9 mouse cellular contexts compared by ENCODE assay signal in the genomic region with DNA sequence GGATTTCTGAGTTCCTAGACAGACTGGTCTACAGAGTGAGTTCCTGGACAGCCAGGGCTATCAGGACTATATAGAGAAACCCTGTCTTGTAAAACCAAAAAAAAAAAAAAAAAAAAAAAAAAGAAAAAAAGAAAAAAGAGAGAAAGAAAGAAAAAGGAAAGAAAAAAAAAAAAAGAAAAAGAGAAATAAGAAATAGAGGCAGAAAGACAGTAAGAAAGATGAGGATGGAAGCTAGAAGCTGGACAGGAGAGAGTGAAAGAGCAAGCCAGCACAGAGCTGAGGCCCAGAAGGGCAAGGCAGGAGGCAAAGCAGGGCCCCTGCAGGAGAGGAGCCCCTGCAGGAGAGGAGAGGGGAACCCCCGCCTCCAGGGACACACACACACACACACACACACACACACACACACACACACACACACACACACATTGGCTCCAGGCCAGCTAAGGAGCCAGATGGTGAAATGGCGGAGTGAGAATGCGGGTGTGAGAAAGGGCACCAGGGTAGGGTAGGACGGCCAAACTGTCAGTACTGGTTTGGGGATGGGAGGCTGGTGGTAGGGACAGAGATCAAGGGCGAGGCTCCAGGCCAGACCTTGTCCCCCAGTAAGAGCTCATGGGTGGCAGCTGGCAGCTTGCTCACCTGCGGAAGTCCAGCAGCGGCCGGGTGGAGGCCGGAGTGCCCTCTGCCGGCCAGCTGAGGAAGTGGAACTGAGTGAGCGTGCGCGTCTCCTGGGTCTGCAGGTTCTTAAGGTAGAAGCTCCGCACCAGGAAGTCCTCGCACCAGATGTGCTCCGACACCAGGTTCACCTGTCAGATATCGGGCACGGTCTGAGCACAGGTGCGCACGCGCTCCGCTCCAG. TPM values are rescaled to one million over a fixed set of nuclear protein-coding genes. Genes with fewer than 3 reads are reported as not detected.
DNase-seq lines count a peak whose midpoint lies in the region; ATAC-seq and TF ChIP-seq lines count a peak whose summit lies in the region.
"Had no signal": no experiment of that assay in that cellular context is flagged by ENCODE, and none has a peak within 500 bp of the region (broad histone marks: within the 10 kb centered on the region; RNA-seq: fewer than 3 reads in every experiment).

No protein-coding gene starts in this region.

- peak overlapping the region; percentile 5; the same call in 1 of the 2 replicates for H3K4me3 ChIP-seq in layer of hippocampus, adult 2 months
- H3K4me3 ChIP-seq in intestine, embryonic 15.5 days (replicated peaks): peak overlapping the region; percentile 3; the same call in 1 of the 2 replicates
- H3K4me3 ChIP-seq in liver, embryonic 15.5 days (replicated peaks): peak overlapping the region; percentile 29
- H3K4me3 ChIP-seq in neural tube, embryonic 11.5 days (ENCODE audit: low read depth, low read length): no peak overlapping the region
- H3K4me3 ChIP-seq in stomach, embryonic 16.5 days (replicated peaks; ENCODE audit: low read length): peak overlapping the region; percentile 29

- peaks cover 4% of the 10 kb centered on the region; the same call in 1 of the 2 replicates for H3K27me3 ChIP-seq in intestine, embryonic 15.5 days (replicated peaks)
- H3K27me3 ChIP-seq in liver, embryonic 15.5 days: peaks cover 6% of the 10 kb centered on the region; the same call in 1 of the 2 replicates
- no peaks in the 10 kb centered on the region for H3K27me3 ChIP-seq in neural tube, embryonic 11.5 days (ENCODE audit: control insufficient read depth, insufficient read depth, low read length)
- H3K27me3 ChIP-seq in stomach, embryonic 16.5 days (ENCODE audit: control insufficient read depth, insufficient read depth, low read length): no peaks in the 10 kb centered on the region
- H3K27me3 ChIP-seq: Patski had no signal

- intact Hi-C loops in gastrocnemius, postnatal 36 days (cut with DNase I): loop anchor here (5.0 kb wide), 1 partner anchor 66 kb away; the partner anchor contains the start of gene Dnpep

- H3K9ac ChIP-seq in intestine, embryonic 15.5 days: peak overlapping the region; percentile 18; the same call in 1 of the 2 replicates
- H3K9ac ChIP-seq in liver, embryonic 15.5 days: peak overlapping the region; percentile 35; the same call in 1 of the 2 replicates
- no peak overlapping the region for H3K9ac ChIP-seq in neural tube, embryonic 11.5 days (ENCODE audit: low read length)
- H3K9ac ChIP-seq in stomach, embryonic 16.5 days (ENCODE audit: low read length): peak overlapping the region; percentile 66

- H3K4me2 ChIP-seq in intestine, embryonic 15.5 days (replicated peaks): peak overlapping the region; percentile 53
- H3K4me2 ChIP-seq in liver, embryonic 15.5 days: peak overlapping the region; percentile 68
- H3K4me2 ChIP-seq in neural tube, embryonic 11.5 days (ENCODE audit: low read depth): peak overlapping the region; percentile 21
- peak overlapping the region; percentile 50 for H3K4me2 ChIP-seq in stomach, embryonic 16.5 days (ENCODE audit: low read depth, low read length)

- H3K36me3 ChIP-seq in intestine, embryonic 15.5 days: no peaks in the 10 kb centered on the region
- no peaks in the 10 kb centered on the region for H3K36me3 ChIP-seq in liver, embryonic 15.5 days (replicated peaks)
- H3K36me3 ChIP-seq in neural tube, embryonic 11.5 days (ENCODE audit: control insufficient read depth, insufficient read depth, low read length): no peaks in the 10 kb centered on the region
- H3K36me3 ChIP-seq in stomach, embryonic 16.5 days (ENCODE audit: control insufficient read depth, insufficient read depth, low read length): no peaks in the 10 kb centered on the region

- H3K27ac ChIP-seq in layer of hippocampus, adult 2 months: peak overlapping the region; percentile 51; the same call in 1 of the 2 replicates
- no peak overlapping the region for H3K27ac ChIP-seq in intestine, embryonic 15.5 days
- peak overlapping the region; percentile 57 for H3K27ac ChIP-seq in liver, embryonic 15.5 days (replicated peaks)
- H3K27ac ChIP-seq in neural tube, embryonic 11.5 days (ENCODE audit: low read depth, low read length): no peak overlapping the region
- no peak overlapping the region for H3K27ac ChIP-seq in stomach, embryonic 16.5 days (ENCODE audit: low read length)

- no peaks in the 10 kb centered on the region for H3K9me3 ChIP-seq in intestine, embryonic 15.5 days
- H3K9me3 ChIP-seq in liver, embryonic 15.5 days (replicated peaks): no peaks in the 10 kb centered on the region
- H3K9me3 ChIP-seq in neural tube, embryonic 11.5 days (ENCODE audit: control insufficient read depth, low read length): no peaks in the 10 kb centered on the region
- no peaks in the 10 kb centered on the region for H3K9me3 ChIP-seq in stomach, embryonic 16.5 days (replicated peaks; ENCODE audit: control insufficient read depth, low read length)

- DNase-seq in layer of hippocampus, adult 2 months (ENCODE audit: low spot score in 2 of 2): peak in 1 of 2 experiments; percentile 61
- no peak for DNase-seq in layer of hippocampus, postnatal 14 days (ENCODE audit: low spot score in 2 of 2)
- peak; percentile 60 to 71 for DNase-seq in gastrocnemius, postnatal 36 days
- DNase-seq in neural tube, embryonic 11.5 days (ENCODE audit: low spot score): peak; percentile 78

- peaks cover 13% of the 10 kb centered on the region for H3K4me1 ChIP-seq in intestine, embryonic 15.5 days (replicated peaks)
- H3K4me1 ChIP-seq in liver, embryonic 15.5 days (replicated peaks): peaks cover 26% of the 10 kb centered on the region
- H3K4me1 ChIP-seq in neural tube, embryonic 11.5 days (ENCODE audit: control insufficient read depth, insufficient read depth, low read length): peaks cover 2% of the 10 kb centered on the region; the same call in 1 of the 2 replicates
- H3K4me1 ChIP-seq in stomach, embryonic 16.5 days (ENCODE audit: control insufficient read depth, insufficient read depth, low read length): peaks cover 12% of the 10 kb centered on the region

- ATAC-seq in common myeloid progenitor, adult 5-6 weeks (replicated peaks; ENCODE audit: low read depth, poor library complexity, severe bottlenecking): peak; percentile 81
- peak; percentile 84 for ATAC-seq in intestine, embryonic 15.5 days
- peak; percentile 61 for ATAC-seq in liver, embryonic 15.5 days (ENCODE audit: insufficient read depth)
- peak; percentile 52 for ATAC-seq in neural tube, embryonic 11.5 days (ENCODE audit: insufficient read depth, low FRiP score, low TSS enrichment)
- ATAC-seq in stomach, embryonic 16.5 days (ENCODE audit: insufficient read depth, low FRiP score): peak; percentile 72
- ATAC-seq: Patski had no signal

- 3% methylated on average over 21 of the region's 22 CpGs for WGBS in intestine, embryonic 15.5 days
- WGBS in liver, embryonic 15.5 days (ENCODE audit: insufficient replicate concordance): 8% methylated on average over 21 of the region's 22 CpGs
- 7% methylated on average over 22 of the region's 22 CpGs for WGBS in neural tube, embryonic 11.5 days
- 3% methylated on average over 21 of the region's 22 CpGs for whole genome bisulfite sequencing in stomach, embryonic 16.5 days

- TF ChIP-seq CTCF in layer of hippocampus, adult 2 months (conservative IDR thresholded peaks at IDR 0.05): peak; percentile 96

RNA-seq across cellular contexts. Expression of gene Ptprn, which starts 13.0 kb away (rescaled TPM):
- 100 to 1,000 TPM; 395 to 416 TPM for total RNA-seq in layer of hippocampus, adult 2 months (2021)
- total RNA-seq in layer of hippocampus, postnatal 14 days (2021): 100 to 1,000 TPM; 326 to 350 TPM
- 0.14 TPM in 1 of 2 replicates, not detected in the other for total RNA-seq in common myeloid progenitor, adult 5-6 weeks (2017)
- under 1 TPM in 1 of 2 experiments, not detected in 1; 0.10 TPM for total RNA-seq in gastrocnemius, postnatal 36 days (2021)
- polyA plus RNA-seq in intestine, embryonic 15.5 days (2015; fragmentation: Nextera tagmentation; extraction: Ambion mirVana): 3.2 and 3.6 TPM in 2 replicates
- 0.05 and 0.13 TPM in 2 replicates for polyA plus RNA-seq in liver, embryonic 15.5 days (2015; fragmentation: Nextera tagmentation; extraction: Ambion mirVana)
- polyA plus RNA-seq in neural tube, embryonic 11.5 days (2014; fragmentation: Nextera tagmentation; extraction: Ambion mirVana): 4.4 and 6.0 TPM in 2 replicates
- polyA plus RNA-seq in stomach, embryonic 16.5 days (2015; fragmentation: Nextera tagmentation; extraction: Ambion mirVana): 2.0 and 2.6 TPM in 2 replicates

RNA-seq across cellular contexts. Expression of gene Dnajb2, which starts 15.1 kb away (rescaled TPM):
- total RNA-seq in layer of hippocampus, adult 2 months (2021): 10 to 100 TPM; 69.6 to 82.8 TPM
- total RNA-seq in layer of hippocampus, postnatal 14 days (2021): 10 to 100 TPM; 60.0 to 61.1 TPM
- 5.9 and 9.5 TPM in 2 replicates for total RNA-seq in common myeloid progenitor, adult 5-6 weeks (2017)
- 10 to 100 TPM; 63.1 to 67.1 TPM for total RNA-seq in gastrocnemius, postnatal 36 days (2021)
- polyA plus RNA-seq in intestine, embryonic 15.5 days (2015; fragmentation: Nextera tagmentation; extraction: Ambion mirVana): 25.5 and 26.2 TPM in 2 replicates
- 28.9 and 32.4 TPM in 2 replicates for polyA plus RNA-seq in liver, embryonic 15.5 days (2015; fragmentation: Nextera tagmentation; extraction: Ambion mirVana)
- 20.5 and 21.9 TPM in 2 replicates for polyA plus RNA-seq in neural tube, embryonic 11.5 days (2014; fragmentation: Nextera tagmentation; extraction: Ambion mirVana)
- polyA plus RNA-seq in stomach, embryonic 16.5 days (2015; fragmentation: Nextera tagmentation; extraction: Ambion mirVana): 31.3 and 32.3 TPM in 2 replicates

RNA-seq across cellular contexts. Expression of gene A630095N17Rik, which starts 19.4 kb away (rescaled TPM):
- not detected for total RNA-seq in layer of hippocampus, adult 2 months (2021)
- total RNA-seq in layer of hippocampus, postnatal 14 days (2021): not detected
- total RNA-seq in common myeloid progenitor, adult 5-6 weeks (2017): 1.1 TPM in 1 of 2 replicates, not detected in the other
- not detected for total RNA-seq in gastrocnemius, postnatal 36 days (2021)
- not detected in 2 replicates for polyA plus RNA-seq in intestine, embryonic 15.5 days (2015; fragmentation: Nextera tagmentation; extraction: Ambion mirVana)
- not detected in 2 replicates for polyA plus RNA-seq in liver, embryonic 15.5 days (2015; fragmentation: Nextera tagmentation; extraction: Ambion mirVana)
- polyA plus RNA-seq in neural tube, embryonic 11.5 days (2014; fragmentation: Nextera tagmentation; extraction: Ambion mirVana): not detected in 2 replicates
- polyA plus RNA-seq in stomach, embryonic 16.5 days (2015; fragmentation: Nextera tagmentation; extraction: Ambion mirVana): not detected in 2 replicates

RNA-seq across cellular contexts. Expression of gene Resp18, which starts 26.9 kb away (rescaled TPM):
- 100 to 1,000 TPM in 1 of 2 experiments, 10 to 100 TPM in 1; 82.5 to 106 TPM for total RNA-seq in layer of hippocampus, adult 2 months (2021)
- 10 to 100 TPM; 68.2 to 98.9 TPM for total RNA-seq in layer of hippocampus, postnatal 14 days (2021)
- not detected in 2 replicates for total RNA-seq in common myeloid progenitor, adult 5-6 weeks (2017)
- total RNA-seq in gastrocnemius, postnatal 36 days (2021): not detected
- polyA plus RNA-seq in intestine, embryonic 15.5 days (2015; fragmentation: Nextera tagmentation; extraction: Ambion mirVana): 12.7 and 13.8 TPM in 2 replicates
- not detected in 2 replicates for polyA plus RNA-seq in liver, embryonic 15.5 days (2015; fragmentation: Nextera tagmentation; extraction: Ambion mirVana)
- 30.9 and 35.0 TPM in 2 replicates for polyA plus RNA-seq in neural tube, embryonic 11.5 days (2014; fragmentation: Nextera tagmentation; extraction: Ambion mirVana)
- polyA plus RNA-seq in stomach, embryonic 16.5 days (2015; fragmentation: Nextera tagmentation; extraction: Ambion mirVana): 6.0 and 6.6 TPM in 2 replicates
- polyA plus RNA-seq: Patski had no signal

RNA-seq across cellular contexts. Expression of gene Tuba4a, which starts 31.7 kb away (rescaled TPM):
- total RNA-seq in layer of hippocampus, adult 2 months (2021): 100 to 1,000 TPM; 533 to 543 TPM
- 100 to 1,000 TPM; 512 to 548 TPM for total RNA-seq in layer of hippocampus, postnatal 14 days (2021)
- 156 and 186 TPM in 2 replicates for total RNA-seq in common myeloid progenitor, adult 5-6 weeks (2017)
- total RNA-seq in gastrocnemius, postnatal 36 days (2021): 100 to 1,000 TPM; 921 to 954 TPM
- polyA plus RNA-seq in intestine, embryonic 15.5 days (2015; fragmentation: Nextera tagmentation; extraction: Ambion mirVana): 122 and 131 TPM in 2 replicates
- polyA plus RNA-seq in liver, embryonic 15.5 days (2015; fragmentation: Nextera tagmentation; extraction: Ambion mirVana): 372 and 392 TPM in 2 replicates
- 17.6 and 18.0 TPM in 2 replicates for polyA plus RNA-seq in neural tube, embryonic 11.5 days (2014; fragmentation: Nextera tagmentation; extraction: Ambion mirVana)
- polyA plus RNA-seq in stomach, embryonic 16.5 days (2015; fragmentation: Nextera tagmentation; extraction: Ambion mirVana): 184 and 218 TPM in 2 replicates

Comparison
In these comparisons a context has a peak if more than half of its experiments do, and no peak if none do; other contexts are left out.
1. DNase-seq: peak in gastrocnemius, postnatal 36 days (2 of 2) and neural tube, embryonic 11.5 days (single experiment); none in layer of hippocampus, postnatal 14 days (0 of 2).
2. H3K27ac ChIP-seq: peak in layer of hippocampus, adult 2 months (single experiment) and liver, embryonic 15.5 days (single experiment); none in intestine, embryonic 15.5 days (single experiment), neural tube, embryonic 11.5 days (single experiment) and stomach, embryonic 16.5 days (single experiment).
3. RNA of gene Ptprn, which starts 13.0 kb away (total RNA-seq): 395 to 416 TPM in layer of hippocampus, adult 2 months and 326 to 350 TPM in layer of hippocampus, postnatal 14 days; 0.14 TPM in common myeloid progenitor, adult 5-6 weeks and 0.10 TPM in gastrocnemius, postnatal 36 days; every median in the first group is over 100 times any median in the second.
4. Peak in every context shown above with its lines, with median percentiles within 50 percentile points of each other: ATAC-seq and H3K4me2 ChIP-seq.